Mouse (Mus musculus): ENCODE results near the gene Grin2a. TPM values are rescaled to one million over a fixed set of nuclear protein-coding genes. Genes with fewer than 3 reads are reported as not detected.

The Grin2a gene
- polyA plus RNA-seq, 1 experiment = 0.04 TPM

- Histone ChIP-seq H3K4me1 (ENCODE audit: control insufficient read depth, insufficient read depth, insufficient read length) (no peaks in the 10 kb centered on the region), H3K27ac (ENCODE audit: insufficient read depth, low read length) (no peak overlapping the region), H3K27me3 (ENCODE audit: control insufficient read depth, insufficient read depth, low read length) (no peaks in the 10 kb centered on the region), H3K4me3 (ENCODE audit: extremely low read depth, insufficient read depth, insufficient read length) (no peak overlapping the region), H3K36me3 (ENCODE audit: control insufficient read depth, insufficient read depth, low read length) (no peaks in the 10 kb centered on the region)
- no peak for TF ChIP-seq POLR2A (IDR thresholded peaks at IDR 0.05; ENCODE audit: low read depth, low read length)
- TF ChIP-seq CTCF (IDR thresholded peaks at IDR 0.05; ENCODE audit: extremely low read depth, insufficient read depth, insufficient read length, insufficient replicate concordance) = no peak
- DNase-seq (ENCODE audit: low read depth in 1 of 2, low spot score in 2 of 2) = no peak
- 87% methylated on average over 5 of the region's 5 CpGs for WGBS
Observed at GRCm38 (mm10) chr16:9727603-9728002, 267.8 kb downstream of the Grin2a start.

- TF ChIP-seq POLR2A (IDR thresholded peaks at IDR 0.05; ENCODE audit: low read depth, low read length) (no peak), CTCF (IDR thresholded peaks at IDR 0.05; ENCODE audit: extremely low read depth, insufficient read depth, insufficient read length, insufficient replicate concordance) (no peak)
- H3K4me3 ChIP-seq (ENCODE audit: extremely low read depth, insufficient read depth, insufficient read length) = no peak overlapping the region
- no peaks in the 10 kb centered on the region for H3K36me3 ChIP-seq (ENCODE audit: control insufficient read depth, insufficient read depth, low read length)
- no peak for DNase-seq (ENCODE audit: low read depth in 1 of 2, low spot score in 2 of 2)
- no peak overlapping the region for H3K27ac ChIP-seq (ENCODE audit: insufficient read depth, low read length)
- no peaks in the 10 kb centered on the region for H3K27me3 ChIP-seq (ENCODE audit: control insufficient read depth, insufficient read depth, low read length)
- 82% methylated on average over 7 of the region's 7 CpGs for WGBS
- no peaks in the 10 kb centered on the region for H3K4me1 ChIP-seq (ENCODE audit: control insufficient read depth, insufficient read depth, insufficient read length)
Observed at GRCm38 (mm10) chr16:9725578-9726113, 269.7 kb downstream of the Grin2a start.

- Histone ChIP-seq H3K36me3 (ENCODE audit: control insufficient read depth, insufficient read depth, low read length) (no peaks in the 10 kb centered on the region), H3K4me3 (ENCODE audit: extremely low read depth, insufficient read depth, insufficient read length) (no peak overlapping the region), H3K27ac (ENCODE audit: insufficient read depth, low read length) (no peak overlapping the region), H3K4me1 (ENCODE audit: control insufficient read depth, insufficient read depth, insufficient read length) (no peaks in the 10 kb centered on the region), H3K27me3 (ENCODE audit: control insufficient read depth, insufficient read depth, low read length) (no peaks in the 10 kb centered on the region)
- no peak for DNase-seq (ENCODE audit: low read depth in 1 of 2, low spot score in 2 of 2)
- 83% methylated on average over 2 of the region's 2 CpGs for WGBS
- TF ChIP-seq POLR2A (IDR thresholded peaks at IDR 0.05; ENCODE audit: low read depth, low read length) = no peak
- TF ChIP-seq CTCF (IDR thresholded peaks at IDR 0.05; ENCODE audit: extremely low read depth, insufficient read depth, insufficient read length, insufficient replicate concordance) = no peak
Observed at GRCm38 (mm10) chr16:9711398-9711797, 284.0 kb downstream of the Grin2a start.

GRCm38 (mm10) chr16:9709921-9710320 lies 285.4 kb downstream of the Grin2a start:
- DNase-seq (ENCODE audit: low read depth in 1 of 2, low spot score in 2 of 2) = no peak

DNA sequence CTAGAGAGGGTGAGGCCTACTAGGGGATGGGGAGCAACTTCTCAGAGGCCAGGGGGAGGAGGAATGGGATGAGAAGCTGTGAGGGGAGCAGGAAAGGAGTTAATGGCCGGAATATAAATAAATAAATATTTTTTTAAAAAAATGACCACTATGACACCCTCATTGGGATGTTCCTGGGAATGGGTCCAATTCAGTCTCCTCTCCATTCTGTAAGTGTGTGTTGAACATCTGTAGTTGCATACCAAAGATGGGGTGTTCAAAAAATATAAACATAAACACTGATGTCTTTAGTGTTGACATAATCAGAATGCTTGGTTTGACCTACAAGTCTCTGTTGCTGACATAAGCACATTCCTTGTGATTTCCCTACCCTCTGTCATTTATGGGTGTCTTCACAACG lies 298.2 kb downstream of the Grin2a start:
- TF ChIP-seq POLR2A (IDR thresholded peaks at IDR 0.05; ENCODE audit: low read depth, low read length) (no peak), CTCF (IDR thresholded peaks at IDR 0.05; ENCODE audit: extremely low read depth, insufficient read depth, insufficient read length, insufficient replicate concordance) (no peak)
- Histone ChIP-seq H3K4me1 (ENCODE audit: control insufficient read depth, insufficient read depth, insufficient read length) (no peaks in the 10 kb centered on the region), H3K27me3 (ENCODE audit: control insufficient read depth, insufficient read depth, low read length) (no peaks in the 10 kb centered on the region), H3K4me3 (ENCODE audit: extremely low read depth, insufficient read depth, insufficient read length) (no peak overlapping the region), H3K27ac (ENCODE audit: insufficient read depth, low read length) (no peak overlapping the region), H3K36me3 (ENCODE audit: control insufficient read depth, insufficient read depth, low read length) (no peaks in the 10 kb centered on the region)
- WGBS = 54% methylated on average over 2 of the region's 2 CpGs
- no peak for DNase-seq (ENCODE audit: low read depth in 1 of 2, low spot score in 2 of 2)

More at GRCm38 (mm10) chr16:9709921-9710320, 285.4 kb downstream of the Grin2a start:
- TF ChIP-seq POLR2A (IDR thresholded peaks at IDR 0.05; ENCODE audit: low read depth, low read length) (no peak), CTCF (IDR thresholded peaks at IDR 0.05; ENCODE audit: extremely low read depth, insufficient read depth, insufficient read length, insufficient replicate concordance) (no peak)
- Histone ChIP-seq H3K27ac (ENCODE audit: insufficient read depth, low read length) (no peak overlapping the region), H3K4me3 (ENCODE audit: extremely low read depth, insufficient read depth, insufficient read length) (no peak overlapping the region), H3K4me1 (ENCODE audit: control insufficient read depth, insufficient read depth, insufficient read length) (no peaks in the 10 kb centered on the region), H3K36me3 (ENCODE audit: control insufficient read depth, insufficient read depth, low read length) (no peaks in the 10 kb centered on the region), H3K27me3 (ENCODE audit: control insufficient read depth, insufficient read depth, low read length) (no peaks in the 10 kb centered on the region)
- 50% methylated on average over 2 of the region's 2 CpGs for WGBS

DNA sequence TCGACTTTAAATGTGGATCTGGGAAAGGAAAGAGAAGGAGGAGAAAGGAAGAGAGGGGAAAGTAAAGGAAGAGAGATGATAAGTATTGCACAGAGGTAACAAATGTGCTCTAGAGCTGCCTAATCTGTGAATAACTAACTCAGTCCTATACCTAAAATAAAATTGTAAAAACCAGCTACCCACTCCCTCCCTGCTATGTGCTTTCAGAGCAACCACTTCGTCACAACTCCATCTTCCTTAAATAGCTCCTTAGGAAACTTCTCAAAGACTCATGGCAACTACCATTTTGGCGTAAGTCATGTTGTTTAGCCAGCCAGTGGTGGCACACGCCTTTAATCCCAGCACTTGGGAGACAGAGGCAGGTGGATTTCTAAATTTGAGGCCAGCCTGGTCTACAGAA lies 301.3 kb downstream of the Grin2a start:
- no peak overlapping the region for H3K4me3 ChIP-seq (ENCODE audit: extremely low read depth, insufficient read depth, insufficient read length)
- WGBS = 63% methylated on average over 4 of the region's 4 CpGs
- DNase-seq (ENCODE audit: low read depth in 1 of 2, low spot score in 2 of 2) = no peak
- no peaks in the 10 kb centered on the region for H3K36me3 ChIP-seq (ENCODE audit: control insufficient read depth, insufficient read depth, low read length)
- H3K4me1 ChIP-seq (ENCODE audit: control insufficient read depth, insufficient read depth, insufficient read length) = no peaks in the 10 kb centered on the region
- H3K27me3 ChIP-seq (ENCODE audit: control insufficient read depth, insufficient read depth, low read length) = no peaks in the 10 kb centered on the region
- no peak for TF ChIP-seq CTCF (IDR thresholded peaks at IDR 0.05; ENCODE audit: extremely low read depth, insufficient read depth, insufficient read length, insufficient replicate concordance)
- TF ChIP-seq POLR2A (IDR thresholded peaks at IDR 0.05; ENCODE audit: low read depth, low read length) = no peak
- no peak overlapping the region for H3K27ac ChIP-seq (ENCODE audit: insufficient read depth, low read length)

GRCm38 (mm10) chr16:9688523-9689140 lies 306.7 kb downstream of the Grin2a start:
- Histone ChIP-seq H3K4me1 (ENCODE audit: control insufficient read depth, insufficient read depth, insufficient read length) (no peaks in the 10 kb centered on the region), H3K27me3 (ENCODE audit: control insufficient read depth, insufficient read depth, low read length) (no peaks in the 10 kb centered on the region), H3K4me3 (ENCODE audit: extremely low read depth, insufficient read depth, insufficient read length) (no peak overlapping the region), H3K36me3 (ENCODE audit: control insufficient read depth, insufficient read depth, low read length) (no peaks in the 10 kb centered on the region), H3K27ac (ENCODE audit: insufficient read depth, low read length) (no peak overlapping the region)
- WGBS = 20% methylated on average over 1 of the region's 1 CpGs
- DNase-seq (ENCODE audit: low read depth in 1 of 2, low spot score in 2 of 2) = no peak
- TF ChIP-seq POLR2A (IDR thresholded peaks at IDR 0.05; ENCODE audit: low read depth, low read length) = no peak
- no peak for TF ChIP-seq CTCF (IDR thresholded peaks at IDR 0.05; ENCODE audit: extremely low read depth, insufficient read depth, insufficient read length, insufficient replicate concordance)
